Mouse (Mus musculus): ENCODE data around the gene Icam4. TPM values are rescaled to one million over a fixed set of nuclear protein-coding genes. Genes with fewer than 3 reads are reported as not detected.
"Not testable (repeated sequence)": the region's sequence is repeated elsewhere in the genome, so short reads cannot be mapped to it uniquely, and the experiment has no call there.

Icam4 gene
- 0.33 and 0.56 TPM in 2 replicates for polyA plus RNA-seq (2015; fragmentation: Nextera tagmentation; extraction: Ambion mirVana)

DNA sequence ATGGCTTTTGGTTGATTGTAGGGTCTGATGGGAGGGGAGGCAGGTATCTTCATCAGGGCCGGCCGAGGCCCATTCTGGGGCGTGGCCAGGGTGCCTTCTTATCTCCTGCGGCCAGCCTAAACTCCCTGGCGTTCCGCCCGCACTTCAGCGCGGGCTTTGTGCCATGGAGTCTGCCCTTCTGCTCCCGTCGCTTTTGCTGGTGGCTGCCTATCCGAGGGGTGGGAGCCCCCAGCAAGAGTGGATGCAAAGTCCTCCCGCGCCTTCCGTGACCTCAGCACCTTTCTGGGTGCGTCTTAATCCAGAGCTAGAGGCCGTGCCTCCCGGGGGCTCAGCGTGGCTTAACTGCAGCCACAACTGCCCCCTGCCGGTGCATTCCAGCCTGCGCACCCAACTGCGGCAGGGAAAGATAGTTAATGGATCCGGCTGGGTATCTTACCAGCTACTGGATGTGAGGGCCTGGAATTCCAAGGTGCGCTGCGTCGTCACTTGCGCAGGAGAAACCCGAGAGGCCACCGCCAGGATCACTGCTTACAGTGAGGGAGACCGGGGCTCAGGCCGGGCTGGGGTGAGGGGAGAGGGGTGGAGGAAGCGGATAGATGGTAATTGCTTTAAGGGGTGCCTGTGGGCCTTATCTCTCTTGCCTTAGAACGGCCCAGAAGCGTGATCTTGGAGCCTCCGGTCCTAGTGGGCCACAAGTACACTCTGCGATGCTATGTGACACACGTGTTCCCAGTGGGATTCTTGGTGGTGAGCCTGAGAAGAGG, at the start of gene Icam4:
Icam4 (plus strand) TSS at position 83 of the 764 bp plus-strand sequence.
- H3K36me3 ChIP-seq = no peaks in the 10 kb centered on the region
- 4% methylated on average over 37 of the region's 37 CpGs for WGBS
- no peak for ATAC-seq (ENCODE audit: low read depth)
- H3K4me2 ChIP-seq = peak within 1 kb of the TSS; percentile 75
- peaks cover 92% of the 10 kb centered on the region for H3K27me3 ChIP-seq
- peaks cover 56% of the 10 kb centered on the region for H3K4me1 ChIP-seq (replicated peaks)
- H3K27ac ChIP-seq (replicated peaks) = no peak within 1 kb of the TSS
- 0 out of 2 replicates have a peak within 1 kb of the TSS, but pooled peaks have one; percentile 43 for H3K9ac ChIP-seq
- H3K4me3 ChIP-seq = peak within 1 kb of the TSS; percentile 26
- H3K9me3 ChIP-seq = no peaks in the 10 kb centered on the region

DNA sequence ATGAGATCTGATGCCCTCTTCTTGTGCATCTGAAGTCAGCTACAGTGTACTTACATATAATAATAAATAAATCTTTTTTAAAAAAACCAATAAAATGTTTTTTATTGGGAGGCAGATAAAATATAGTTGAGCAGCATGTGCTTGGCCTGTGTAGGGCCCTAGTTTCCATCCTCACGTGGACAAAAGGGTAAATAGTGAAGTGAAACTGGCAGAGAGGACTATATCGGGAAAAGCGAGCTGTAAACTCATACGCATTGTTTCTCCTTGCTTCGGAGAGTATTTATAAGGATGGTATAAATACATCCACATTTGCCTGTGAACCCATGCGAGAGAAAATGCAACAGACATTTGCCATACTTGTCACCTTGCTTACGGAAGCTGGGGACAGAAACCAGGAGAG, 49.4 kb upstream of the Icam4 start:
- no peak for ATAC-seq (ENCODE audit: low read depth)
- H3K4me2 ChIP-seq = no peak overlapping the region
- H3K4me1 ChIP-seq (replicated peaks) = peaks cover 16% of the 10 kb centered on the region
- no peaks in the 10 kb centered on the region for H3K9me3 ChIP-seq
- H3K27ac ChIP-seq (replicated peaks) = no peak overlapping the region
- H3K27me3 ChIP-seq = peaks cover under 1% of the 10 kb centered on the region; the same call in 1 of the 2 replicates
- WGBS = 87% methylated on average over 7 of the region's 7 CpGs
- no peaks in the 10 kb centered on the region for H3K36me3 ChIP-seq
- H3K4me3 ChIP-seq = no peak overlapping the region
- H3K9ac ChIP-seq = no peak overlapping the region

DNA sequence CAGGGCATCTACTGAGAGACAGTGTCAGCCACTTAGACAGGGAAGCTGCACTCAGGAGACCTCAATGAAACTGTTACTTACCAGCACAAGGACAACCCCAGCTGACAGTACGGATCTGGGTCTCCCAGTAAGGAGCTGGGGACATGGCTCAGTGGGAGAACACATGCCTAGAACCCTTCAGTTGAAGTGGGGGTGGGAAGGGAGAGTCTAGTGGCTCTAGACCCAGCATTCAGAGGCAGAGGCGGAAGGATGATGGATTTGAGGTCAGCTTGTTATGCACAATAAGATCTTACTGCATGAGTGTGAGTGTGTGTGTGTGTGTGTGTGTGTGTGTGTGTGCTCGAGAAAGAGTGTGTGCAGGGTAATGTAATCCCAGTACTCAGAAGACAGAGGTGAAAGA, 47.0 kb upstream of the Icam4 start:
- no peaks in the 10 kb centered on the region for H3K36me3 ChIP-seq
- no peak overlapping the region for H3K4me2 ChIP-seq
- ATAC-seq (ENCODE audit: low read depth) = no peak
- H3K27ac ChIP-seq (replicated peaks) = no peak overlapping the region
- WGBS = 74% methylated on average over 3 of the region's 3 CpGs
- 0 out of 2 replicates have a peak, but pooled peaks cover 4% of the 10 kb centered on the region for H3K4me1 ChIP-seq (replicated peaks)
- no peak overlapping the region for H3K9ac ChIP-seq
- H3K9me3 ChIP-seq = no peaks in the 10 kb centered on the region
- no peaks in the 10 kb centered on the region for H3K27me3 ChIP-seq
- no peak overlapping the region for H3K4me3 ChIP-seq

DNA sequence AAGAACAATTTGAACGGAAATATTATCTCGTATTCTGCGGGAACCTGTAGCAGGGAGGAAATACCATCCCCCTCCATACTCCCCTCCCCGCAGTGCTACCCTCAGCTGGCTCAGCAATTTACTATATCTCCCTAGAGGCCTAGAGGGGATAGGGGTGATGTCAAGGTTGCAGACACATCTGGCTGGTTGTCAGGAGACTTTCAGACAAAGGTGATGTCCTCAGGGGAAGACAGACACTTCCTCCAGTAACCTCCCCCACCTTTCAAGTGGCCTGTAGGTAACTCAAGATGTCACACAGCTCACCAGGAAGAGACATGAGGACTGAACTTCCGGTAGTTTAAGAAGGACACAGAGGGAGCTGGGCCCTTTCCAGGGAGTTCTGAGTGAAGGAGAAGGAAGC, 46.0 kb upstream of the Icam4 start:
- Histone ChIP-seq H3K36me3 (no peaks in the 10 kb centered on the region), H3K4me2 (no peak overlapping the region), H3K9me3 (no peaks in the 10 kb centered on the region), H3K27me3 (peaks cover 2% of the 10 kb centered on the region; the same call in 1 of the 2 replicates), H3K27ac (replicated peaks) (no peak overlapping the region), H3K4me3 (no peak overlapping the region), H3K9ac (no peak overlapping the region), H3K4me1 (replicated peaks) (0 out of 2 replicates have a peak, but pooled peaks cover 4% of the 10 kb centered on the region)
- 64% methylated on average over 5 of the region's 5 CpGs for WGBS
- no peak for ATAC-seq (ENCODE audit: low read depth)

DNA sequence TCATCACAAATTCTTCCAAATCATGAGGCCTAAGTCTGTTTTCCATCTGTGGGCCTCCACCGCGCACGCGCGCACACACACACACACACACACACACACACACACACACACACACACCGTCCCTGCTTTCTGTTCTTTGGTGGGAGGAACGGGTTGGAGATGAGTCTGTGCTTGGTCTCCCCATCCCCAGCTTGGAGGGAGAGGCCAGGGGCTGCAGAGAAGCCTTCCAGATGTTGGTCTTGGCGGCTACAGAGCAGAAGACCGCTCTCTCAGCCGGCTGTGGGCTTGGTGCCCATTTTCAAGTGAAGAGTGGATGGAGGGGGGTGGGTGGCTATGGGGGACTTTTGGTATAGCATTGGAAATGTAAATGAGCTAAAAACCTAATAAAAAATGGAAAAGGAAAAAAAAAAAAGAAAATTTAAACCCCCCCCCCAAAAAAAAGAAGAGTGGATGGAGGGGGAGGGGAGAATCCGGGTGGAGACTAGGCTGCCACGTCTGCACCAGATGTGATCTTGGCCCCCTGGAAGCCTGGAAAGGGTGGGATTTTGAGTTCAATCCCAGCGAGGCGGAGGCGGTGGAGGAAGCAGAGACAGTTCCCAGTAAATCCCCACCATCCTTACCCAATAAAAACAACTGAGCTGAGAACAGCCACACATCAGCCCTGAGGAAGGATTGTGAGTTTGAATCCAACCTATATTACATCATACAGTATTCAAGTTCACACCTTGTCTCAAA, 42.1 kb upstream of the Icam4 start:
- Histone ChIP-seq H3K36me3 (no peaks in the 10 kb centered on the region), H3K4me3 (no peak overlapping the region), H3K9ac (no peak overlapping the region), H3K4me1 (replicated peaks) (peaks cover 9% of the 10 kb centered on the region), H3K4me2 (no peak overlapping the region), H3K9me3 (no peaks in the 10 kb centered on the region), H3K27me3 (peaks cover 6% of the 10 kb centered on the region; the same call in 1 of the 2 replicates), H3K27ac (replicated peaks) (no peak overlapping the region)
- ATAC-seq (ENCODE audit: low read depth) = no peak
- WGBS = 64% methylated on average over 15 of the region's 15 CpGs

DNA sequence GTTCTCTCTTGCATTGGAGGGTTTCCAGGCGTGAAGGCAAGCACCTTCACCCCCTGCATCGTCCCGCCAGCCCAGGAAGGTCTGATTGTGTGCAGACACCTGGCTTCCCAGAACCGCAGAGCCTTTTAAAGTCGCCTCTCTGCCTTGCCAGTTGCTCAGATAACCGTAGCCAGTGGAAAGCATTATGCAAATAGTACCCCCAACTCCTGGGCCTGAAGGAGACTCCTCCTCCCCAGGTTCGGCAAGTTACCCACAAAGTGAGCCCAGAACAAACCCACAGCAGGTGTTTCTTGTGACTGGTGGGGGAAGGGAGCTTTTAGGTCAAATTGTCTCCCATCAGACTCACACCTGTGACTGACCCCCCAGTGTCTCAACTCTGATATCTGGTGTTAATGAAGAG, 41.2 kb upstream of the Icam4 start:
- WGBS = 31% methylated on average over 7 of the region's 7 CpGs
- H3K9ac ChIP-seq = no peak overlapping the region
- H3K27me3 ChIP-seq = peaks cover 6% of the 10 kb centered on the region; the same call in 1 of the 2 replicates
- no peak overlapping the region for H3K4me2 ChIP-seq
- ATAC-seq (ENCODE audit: low read depth) = no peak
- no peak overlapping the region for H3K27ac ChIP-seq (replicated peaks)
- H3K4me1 ChIP-seq (replicated peaks) = peaks cover 9% of the 10 kb centered on the region
- no peaks in the 10 kb centered on the region for H3K36me3 ChIP-seq
- no peak overlapping the region for H3K4me3 ChIP-seq
- no peaks in the 10 kb centered on the region for H3K9me3 ChIP-seq

DNA sequence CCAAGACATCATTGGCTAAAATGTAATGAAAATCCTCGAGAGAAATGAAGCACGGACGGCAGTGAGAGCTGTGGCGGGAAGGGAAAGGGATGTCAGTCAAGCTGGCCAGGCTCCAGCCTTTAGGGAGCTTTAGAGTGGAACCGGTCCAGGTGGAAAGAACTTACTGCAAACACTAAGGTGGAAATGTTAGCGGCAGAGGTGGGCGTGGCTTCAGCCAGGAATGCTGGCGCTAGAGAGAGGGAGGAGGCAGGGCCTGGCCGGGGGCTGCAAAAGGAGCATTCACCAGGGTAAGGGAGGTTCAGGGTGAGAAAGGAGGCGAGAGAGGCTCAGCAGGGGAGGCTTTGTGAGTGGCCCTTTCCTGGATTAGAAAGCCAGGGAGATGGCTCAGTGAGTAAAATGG, 38.3 kb upstream of the Icam4 start:
- 5% methylated on average over 10 of the region's 10 CpGs for WGBS
- Histone ChIP-seq H3K4me3 (no peak overlapping the region), H3K36me3 (no peaks in the 10 kb centered on the region), H3K27me3 (peaks cover 6% of the 10 kb centered on the region; the same call in 1 of the 2 replicates), H3K9me3 (no peaks in the 10 kb centered on the region), H3K9ac (peak overlapping the region; percentile 45; the same call in 1 of the 2 replicates), H3K4me1 (replicated peaks) (peaks cover 5% of the 10 kb centered on the region), H3K4me2 (peak overlapping the region; percentile 26), H3K27ac (replicated peaks) (no peak overlapping the region)
- ATAC-seq (ENCODE audit: low read depth) = no peak

DNA sequence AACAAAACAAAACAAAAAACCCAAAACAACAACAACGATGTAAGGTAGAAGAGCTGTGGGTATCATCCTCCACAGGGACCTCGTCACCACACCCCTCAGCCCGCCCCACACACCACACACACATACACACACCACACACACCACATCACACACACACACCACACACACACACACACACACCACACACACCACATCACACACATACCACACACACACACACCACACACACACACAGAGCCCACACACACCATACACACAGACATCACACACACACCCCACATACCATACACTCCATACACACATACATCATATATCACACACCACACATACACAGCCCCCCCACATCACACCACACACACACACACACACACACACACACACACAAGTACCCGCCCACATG, 37.6 kb upstream of the Icam4 start:
- Histone ChIP-seq H3K36me3 (no peaks in the 10 kb centered on the region), H3K9me3 (no peaks in the 10 kb centered on the region), H3K4me3 (no peak overlapping the region), H3K27me3 (peaks cover 6% of the 10 kb centered on the region; the same call in 1 of the 2 replicates), H3K4me1 (replicated peaks) (peaks cover 5% of the 10 kb centered on the region), H3K4me2 (no peak overlapping the region), H3K9ac (no peak overlapping the region), H3K27ac (replicated peaks) (no peak overlapping the region)
- 96% methylated on average over 4 of the region's 4 CpGs for WGBS
- ATAC-seq (ENCODE audit: low read depth) = no peak

DNA sequence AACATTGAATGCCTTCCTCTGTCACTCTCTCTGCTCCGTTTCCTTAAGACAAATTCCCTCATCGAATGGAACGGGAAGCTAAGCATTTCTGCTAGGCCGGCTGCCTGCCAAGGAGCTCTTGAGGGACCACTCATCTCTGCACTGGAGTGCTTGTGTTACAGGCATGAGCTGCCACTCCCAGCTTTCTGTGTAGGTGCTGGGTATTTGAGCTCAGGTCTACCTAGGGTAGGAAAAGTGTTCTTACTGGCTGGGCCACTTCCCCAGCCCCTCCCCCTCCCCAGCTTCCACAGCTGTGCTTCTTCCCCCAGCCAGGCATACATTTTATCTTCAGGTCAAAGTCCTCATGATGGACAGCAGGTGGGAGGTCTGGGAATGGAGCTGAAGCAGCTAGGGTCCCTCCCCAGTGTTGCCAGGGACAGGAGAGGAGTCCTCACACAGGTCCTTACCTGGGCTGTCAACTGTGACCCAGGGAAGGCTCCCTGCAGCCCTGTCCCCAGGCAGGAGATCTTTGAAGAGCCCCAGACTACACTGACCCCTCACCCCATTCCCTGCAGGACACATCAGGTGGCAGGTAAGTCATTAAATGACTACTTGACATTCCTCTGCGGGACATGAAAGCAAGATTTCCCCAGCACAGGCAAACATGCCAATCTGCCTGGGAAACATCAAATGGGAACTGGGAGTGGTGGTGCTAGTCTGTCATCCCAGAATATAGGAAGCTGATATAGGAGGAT, 35.8 kb upstream of the Icam4 start:
- H3K9me3 ChIP-seq = no peaks in the 10 kb centered on the region
- H3K4me2 ChIP-seq = no peak overlapping the region
- H3K36me3 ChIP-seq = no peaks in the 10 kb centered on the region
- no peak overlapping the region for H3K27ac ChIP-seq (replicated peaks)
- ATAC-seq (ENCODE audit: low read depth) = no peak
- no peak overlapping the region for H3K9ac ChIP-seq
- H3K4me1 ChIP-seq (replicated peaks) = peaks cover 5% of the 10 kb centered on the region
- no peak overlapping the region for H3K4me3 ChIP-seq
- H3K27me3 ChIP-seq = peaks cover 2% of the 10 kb centered on the region; the same call in 1 of the 2 replicates
- WGBS = 49% methylated on average over 5 of the region's 5 CpGs

DNA sequence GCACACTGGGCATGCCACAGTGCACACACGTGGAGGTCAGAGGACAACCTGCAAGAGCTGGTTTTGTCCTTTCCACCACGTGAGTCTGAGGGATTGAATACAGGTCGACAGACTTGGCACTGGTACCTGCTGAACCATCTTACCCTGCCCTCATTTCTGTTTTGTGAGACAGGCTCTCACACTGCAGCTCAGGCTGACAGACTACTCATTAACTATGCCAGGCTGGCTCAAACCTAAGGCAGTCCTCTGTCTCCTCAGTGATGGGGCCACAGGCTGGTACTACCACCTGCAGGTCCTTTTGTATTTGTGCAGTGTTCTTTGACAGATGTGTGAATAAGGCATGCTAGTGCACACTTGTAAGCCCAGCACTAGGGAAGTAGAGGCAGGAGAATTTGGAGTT, 34.1 kb upstream of the Icam4 start:
- Histone ChIP-seq H3K9ac (no peak overlapping the region), H3K27me3 (no peaks in the 10 kb centered on the region), H3K4me3 (no peak overlapping the region), H3K4me1 (replicated peaks) (peaks cover 5% of the 10 kb centered on the region), H3K36me3 (no peaks in the 10 kb centered on the region), H3K27ac (replicated peaks) (no peak overlapping the region), H3K4me2 (no peak overlapping the region), H3K9me3 (no peaks in the 10 kb centered on the region)
- WGBS = 72% methylated on average over 3 of the region's 3 CpGs
- ATAC-seq (ENCODE audit: low read depth) = no peak

DNA sequence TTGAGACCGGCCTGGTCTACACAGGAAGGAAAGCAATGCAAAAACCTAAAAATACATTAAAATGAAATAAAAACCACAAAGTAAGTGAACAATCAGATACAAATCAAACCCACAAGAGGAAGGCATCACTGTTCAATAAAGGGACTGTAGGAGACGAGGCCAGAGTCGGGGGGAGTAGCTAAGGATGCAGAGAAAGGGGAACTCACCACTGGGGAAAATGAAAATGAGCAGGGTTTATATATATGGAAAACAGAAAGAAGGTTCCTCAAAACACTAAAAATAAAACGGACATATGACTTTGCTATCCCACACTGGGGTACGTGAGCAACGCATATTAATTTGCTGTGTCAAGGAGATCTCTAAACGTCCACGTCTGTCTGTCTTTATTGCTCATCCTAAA, 32.1 kb upstream of the Icam4 start:
- WGBS = 91% methylated on average over 8 of the region's 8 CpGs
- no peak overlapping the region for H3K4me2 ChIP-seq
- H3K27ac ChIP-seq (replicated peaks) = no peak overlapping the region
- H3K9me3 ChIP-seq = no peaks in the 10 kb centered on the region
- no peak overlapping the region for H3K9ac ChIP-seq
- no peaks in the 10 kb centered on the region for H3K4me1 ChIP-seq (replicated peaks)
- H3K27me3 ChIP-seq = no peaks in the 10 kb centered on the region
- no peak overlapping the region for H3K4me3 ChIP-seq
- no peaks in the 10 kb centered on the region for H3K36me3 ChIP-seq
- no peak for ATAC-seq (ENCODE audit: low read depth)

DNA sequence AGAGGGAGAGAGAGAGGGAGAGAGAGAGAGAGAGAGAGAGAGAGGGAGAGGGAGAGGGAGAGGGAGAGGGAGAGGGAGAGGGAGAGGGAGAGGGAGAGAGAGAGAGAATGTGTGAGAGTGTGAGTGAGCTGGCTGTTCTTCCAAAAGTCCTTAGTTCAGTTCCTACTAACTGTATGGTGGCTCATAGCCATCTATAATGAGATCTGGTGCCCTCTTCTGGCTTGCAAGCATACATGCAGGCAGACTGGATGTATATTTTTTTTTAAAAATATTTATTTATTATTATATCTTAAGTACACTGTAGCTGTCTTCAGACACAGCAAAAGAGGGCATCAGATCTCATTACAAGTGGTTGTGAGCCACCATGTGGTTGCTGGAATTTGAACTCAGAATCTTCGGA, 30.8 kb upstream of the Icam4 start:
- H3K4me1 ChIP-seq (replicated peaks); H3K27me3 ChIP-seq; H3K4me2 ChIP-seq; H3K4me3 ChIP-seq; H3K9me3 ChIP-seq; ATAC-seq (ENCODE audit: low read depth); H3K36me3 ChIP-seq; H3K9ac ChIP-seq; H3K27ac ChIP-seq (replicated peaks): not testable (repeated sequence)
- 70% methylated on average over 1 of the region's 1 CpGs for WGBS
